Comparison of ENCODE assay signal across 20 mouse cellular contexts in genomic region chr3:102742725-102743124, GRCm38 (mm10). TPM values are rescaled to one million over a fixed set of nuclear protein-coding genes. Genes with fewer than 3 reads are reported as not detected.
DNase-seq lines count a peak whose midpoint lies in the region; ATAC-seq and TF ChIP-seq lines count a peak whose summit lies in the region.
"Had no signal": no experiment of that assay in that cellular context is flagged by ENCODE, and none has a peak within 500 bp of the region (broad histone marks: within the 10 kb centered on the region; RNA-seq: fewer than 3 reads in every experiment).

No protein-coding gene starts in this region.

- peaks cover 45% of the 10 kb centered on the region for H3K4me1 ChIP-seq in heart, embryonic 11.5 days (ENCODE audit: control insufficient read depth, insufficient read depth, low read length)
- peaks cover 29% of the 10 kb centered on the region for H3K4me1 ChIP-seq in heart, adult 2 months (ENCODE audit: control insufficient read depth, insufficient read depth, low read length)
- H3K4me1 ChIP-seq in lung, adult 2 months (ENCODE audit: control insufficient read depth, insufficient read depth, low read length), result peaks cover 34% of the 10 kb centered on the region
- H3K4me1 ChIP-seq in cortical plate, adult 2 months (ENCODE audit: control insufficient read depth, insufficient read depth, low read length), result no peaks in the 10 kb centered on the region; the same call in 1 of the 2 replicates
- peaks cover 18% of the 10 kb centered on the region for H3K4me1 ChIP-seq in midbrain, embryonic 15.5 days

- intact Hi-C loops in heart, adult 2 months (cut with DNase I), result no loop called here

- no peaks in the 10 kb centered on the region for H3K36me3 ChIP-seq in heart, embryonic 11.5 days (ENCODE audit: control insufficient read depth, insufficient read depth, low read length)
- H3K36me3 ChIP-seq in heart, adult 2 months (ENCODE audit: control insufficient read depth, insufficient read depth, low read length), result no peaks in the 10 kb centered on the region
- no peaks in the 10 kb centered on the region for H3K36me3 ChIP-seq in midbrain, embryonic 15.5 days (replicated peaks)

- H3K27ac ChIP-seq in heart, embryonic 11.5 days (ENCODE audit: low read depth, low read length), result 0 out of 2 replicates have a peak overlapping the region, but pooled peaks have one; percentile 5
- H3K27ac ChIP-seq in heart, adult 2 months, result no peak overlapping the region
- H3K27ac ChIP-seq in cortical plate, adult 2 months (ENCODE audit: insufficient read depth, low read length), result peak overlapping the region; percentile 62; the same call in 1 of the 2 replicates
- H3K27ac ChIP-seq in midbrain, embryonic 15.5 days, result peak overlapping the region; percentile 23; the same call in 1 of the 2 replicates
- H3K27ac ChIP-seq: hindbrain, postnatal 0 days had no signal

- H3K79me2 ChIP-seq in heart, adult 2 months (replicated peaks; ENCODE audit: control insufficient read depth, insufficient read depth, low read length), result no peaks in the 10 kb centered on the region

- TF ChIP-seq EP300 in heart, adult 2 months (IDR thresholded peaks at IDR 0.05; ENCODE audit: insufficient read depth, low read depth, low read length), result no peak

- no peak for TF ChIP-seq CTCF in heart, adult 2 months (IDR thresholded peaks at IDR 0.05)
- no peak for TF ChIP-seq CTCF in lung, adult 2 months (IDR thresholded peaks at IDR 0.05; ENCODE audit: insufficient read depth, low read length)
- no peak for TF ChIP-seq CTCF in cortical plate, adult 2 months (IDR thresholded peaks at IDR 0.05; ENCODE audit: extremely low read depth, insufficient read depth, low read length)

- H3K4me3 ChIP-seq in heart, embryonic 11.5 days (ENCODE audit: low read depth, low read length), result no peak overlapping the region
- no peak overlapping the region for H3K4me3 ChIP-seq in heart, adult 2 months
- H3K4me3 ChIP-seq in lung, adult 2 months (replicated peaks; ENCODE audit: extremely low read depth, low read depth, low read length), result no peak overlapping the region
- no peak overlapping the region for H3K4me3 ChIP-seq in cortical plate, adult 2 months (ENCODE audit: insufficient read depth, low read length)
- no peak overlapping the region for H3K4me3 ChIP-seq in midbrain, embryonic 15.5 days
- H3K4me3 ChIP-seq: myocyte had no signal

- no peaks in the 10 kb centered on the region for H3K9me3 ChIP-seq in heart, embryonic 11.5 days (replicated peaks; ENCODE audit: control insufficient read depth, low read length)
- H3K9me3 ChIP-seq in midbrain, embryonic 15.5 days, result no peaks in the 10 kb centered on the region

- WGBS in heart, embryonic 11.5 days (ENCODE audit: insufficient replicate concordance), result 39% methylated on average over 4 of the region's 4 CpGs
- WGBS in heart, adult 2 months, result 58% methylated on average over 4 of the region's 4 CpGs
- 40% methylated on average over 4 of the region's 4 CpGs for WGBS in lung, adult 2 months
- WGBS in midbrain, embryonic 15.5 days, result 26% methylated on average over 4 of the region's 4 CpGs

- no peak for DNase-seq in heart, adult 2 months
- peak; percentile 48 for DNase-seq in lung, adult 2 months
- DNase-seq in lung, postnatal 36 days, result no peak
- no peak for DNase-seq in urinary bladder, adult 2 months (ENCODE audit: low spot score)
- DNase-seq in kidney, postnatal 4 days, result no peak
- DNase-seq: B cell, adult 2 months; cerebellum, adult 18-20 months; kidney, adult 18-20 months; kidney, postnatal 25 days; left cerebral cortex, postnatal 4 days; thymus, adult 18-20 months had no signal

- no peak for TF ChIP-seq POLR2A in heart, adult 2 months (IDR thresholded peaks at IDR 0.05; ENCODE audit: insufficient read depth, low read depth, low read length)
- 0 out of 2 replicates have a peak, but pooled peaks have one; percentile 2 for TF ChIP-seq POLR2A in lung, adult 2 months (IDR thresholded peaks at IDR 0.05; ENCODE audit: borderline replicate concordance, extremely low read depth, low read depth, low read length)
- TF ChIP-seq POLR2A in cortical plate, adult 2 months (IDR thresholded peaks at IDR 0.05; ENCODE audit: extremely low read depth, insufficient read depth, low read length), result no peak

- H3K4me2 ChIP-seq in heart, embryonic 11.5 days, result no peak overlapping the region
- no peak overlapping the region for H3K4me2 ChIP-seq in midbrain, embryonic 15.5 days
- H3K4me2 ChIP-seq: liver, embryonic 11.5 days had no signal

- H3K27me3 ChIP-seq in heart, embryonic 11.5 days (ENCODE audit: control insufficient read depth, insufficient read depth, low read length), result no peaks in the 10 kb centered on the region
- no peaks in the 10 kb centered on the region for H3K27me3 ChIP-seq in heart, adult 2 months (ENCODE audit: control insufficient read depth, insufficient read depth, low read length)
- H3K27me3 ChIP-seq in midbrain, embryonic 15.5 days (replicated peaks), result no peaks in the 10 kb centered on the region
- H3K27me3 ChIP-seq: Patski had no signal

- ATAC-seq in heart, embryonic 11.5 days (replicated peaks; ENCODE audit: insufficient number of reproducible peaks, low FRiP score, low TSS enrichment), result no peak
- ATAC-seq in midbrain, embryonic 15.5 days (replicated peaks), result no peak
- ATAC-seq: hindbrain, postnatal 0 days; Patski had no signal

- no peak overlapping the region for H3K9ac ChIP-seq in heart, embryonic 11.5 days (ENCODE audit: low read depth, low read length)
- no peak overlapping the region for H3K9ac ChIP-seq in heart, adult 2 months (ENCODE audit: low read depth, low read length)
- no peak overlapping the region for H3K9ac ChIP-seq in midbrain, embryonic 15.5 days

RNA-seq across cellular contexts. Expression of gene Tspan2, which starts 8.4 kb away (rescaled TPM):
- 34.3 and 40.9 TPM in 2 replicates for polyA plus RNA-seq in heart, embryonic 11.5 days (2014; fragmentation: Nextera tagmentation; extraction: Ambion mirVana)
- 1 to 10 TPM; 8.4 to 9.4 TPM for total RNA-seq in heart, adult 2 months (2021)
- polyA plus RNA-seq in heart, adult 2 months (2012; rRNA removed), result 4.2 and 9.8 TPM in 2 replicates
- 20.0 and 34.7 TPM in 2 replicates for polyA plus RNA-seq in lung, adult 2 months (2012; rRNA removed)
- polyA plus RNA-seq in cortical plate, adult 2 months (2012; rRNA removed), result 89.2 and 108 TPM in 2 replicates
- 8.9 and 9.6 TPM in 2 replicates for polyA plus RNA-seq in midbrain, embryonic 15.5 days (2015; fragmentation: Nextera tagmentation; extraction: Ambion mirVana)
- 76.3 and 90.8 TPM in 2 replicates for polyA plus RNA-seq in urinary bladder, adult 2 months (2012; rRNA removed)

RNA-seq across cellular contexts. Expression of gene Tshb, which starts 39.8 kb away (rescaled TPM):
- 0.13 and 0.17 TPM in 2 replicates for polyA plus RNA-seq in heart, embryonic 11.5 days (2014; fragmentation: Nextera tagmentation; extraction: Ambion mirVana)
- not detected for total RNA-seq in heart, adult 2 months (2021)
- polyA plus RNA-seq in heart, adult 2 months (2012; rRNA removed), result not detected in 2 replicates
- polyA plus RNA-seq in lung, adult 2 months (2012; rRNA removed), result 0.38 and 1.5 TPM in 2 replicates
- not detected in 2 replicates for polyA plus RNA-seq in cortical plate, adult 2 months (2012; rRNA removed)
- 0.73 and 0.81 TPM in 2 replicates for polyA plus RNA-seq in midbrain, embryonic 15.5 days (2015; fragmentation: Nextera tagmentation; extraction: Ambion mirVana)
- polyA plus RNA-seq in urinary bladder, adult 2 months (2012; rRNA removed), result not detected in 2 replicates
- total RNA-seq: granulocyte monocyte progenitor cell, adult 5-6 weeks; hindbrain, postnatal 0 days; layer of hippocampus, postnatal 25 days; left cerebral cortex, postnatal 4 days had no signal
- polyA plus RNA-seq: myocyte, Patski had no signal
